Mouse (Mus musculus): Measurements from ENCODE around the gene Dmpk. TPM values are rescaled to one million over a fixed set of nuclear protein-coding genes. Genes with fewer than 3 reads are reported as not detected.
"Not testable (repeated sequence)": the region's sequence is repeated elsewhere in the genome, so short reads cannot be mapped to it uniquely, and the experiment has no call there.

The Dmpk gene
- polyA plus RNA-seq, 1 experiment from 2014 or later, result 12.4 TPM

DNA sequence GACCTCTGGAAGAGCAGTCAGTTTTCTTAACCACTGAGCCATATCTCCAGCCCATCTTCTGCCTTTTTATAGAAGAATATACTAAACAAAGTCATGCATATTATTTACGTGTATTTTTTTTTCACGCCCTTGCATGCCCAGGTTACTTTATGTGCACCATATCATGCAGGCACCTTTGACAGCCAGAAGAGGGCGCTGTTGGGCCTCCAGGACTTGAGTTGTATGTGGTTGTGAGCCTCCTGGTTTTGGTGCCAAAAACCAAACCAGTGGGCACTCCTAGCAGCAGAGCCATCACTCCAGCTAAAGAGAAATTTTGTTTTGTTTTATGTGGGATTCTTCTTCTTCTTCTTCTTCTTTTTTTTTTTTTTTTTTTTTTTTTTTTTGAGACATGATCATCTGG, 14.1 kb upstream of the Dmpk start:
- H3K4me3 ChIP-seq (ENCODE audit: low read depth, low read length), result no peak overlapping the region
- no peaks in the 10 kb centered on the region for H3K4me1 ChIP-seq (replicated peaks; ENCODE audit: control insufficient read depth, insufficient read depth, low read length)
- H3K27me3 ChIP-seq (ENCODE audit: control insufficient read depth, insufficient read depth, low read length), result peaks cover 20% of the 10 kb centered on the region
- no peaks in the 10 kb centered on the region for H3K9me3 ChIP-seq (ENCODE audit: control insufficient read depth, low read length)
- no peak overlapping the region for H3K27ac ChIP-seq (ENCODE audit: low read depth, low read length)
- no peak overlapping the region for H3K9ac ChIP-seq (ENCODE audit: low read length)
- H3K4me2 ChIP-seq (ENCODE audit: low read depth, low read length, severe bottlenecking), result no peak overlapping the region
- H3K36me3 ChIP-seq (ENCODE audit: control insufficient read depth, insufficient read depth, low read length), result no peaks in the 10 kb centered on the region
- WGBS, result 52% methylated on average over 3 of the region's 3 CpGs
- DNase-seq (ENCODE audit: low spot score) (peak; percentile 58), ATAC-seq (replicated peaks; ENCODE audit: low FRiP score) (no peak)

- not testable (repeated sequence) for DNase-seq (ENCODE audit: low spot score); H3K4me2 ChIP-seq (ENCODE audit: low read depth, low read length, severe bottlenecking); H3K36me3 ChIP-seq (ENCODE audit: control insufficient read depth, insufficient read depth, low read length); H3K27me3 ChIP-seq (ENCODE audit: control insufficient read depth, insufficient read depth, low read length); H3K4me1 ChIP-seq (replicated peaks; ENCODE audit: control insufficient read depth, insufficient read depth, low read length); H3K9me3 ChIP-seq (ENCODE audit: control insufficient read depth, low read length); H3K4me3 ChIP-seq (ENCODE audit: low read depth, low read length); ATAC-seq (replicated peaks; ENCODE audit: low FRiP score); H3K9ac ChIP-seq (ENCODE audit: low read length); H3K27ac ChIP-seq (ENCODE audit: low read depth, low read length)
- 62% methylated on average over 3 of the region's 3 CpGs for WGBS
These were observed 12.6 kb upstream of the Dmpk start for GRCm38 (mm10) chr7:19071024-19071423.

- peaks cover 7% of the 10 kb centered on the region; the same call in 1 of the 2 replicates for H3K36me3 ChIP-seq (ENCODE audit: control insufficient read depth, insufficient read depth, low read length)
- no peaks in the 10 kb centered on the region for H3K9me3 ChIP-seq (ENCODE audit: control insufficient read depth, low read length)
- H3K4me3 ChIP-seq (ENCODE audit: low read depth, low read length), result no peak overlapping the region
- WGBS, result 79% methylated on average over 9 of the region's 9 CpGs
- ATAC-seq (replicated peaks; ENCODE audit: low FRiP score), result no peak
- no peak overlapping the region for H3K9ac ChIP-seq (ENCODE audit: low read length)
- no peak overlapping the region for H3K4me2 ChIP-seq (ENCODE audit: low read depth, low read length, severe bottlenecking)
- H3K27me3 ChIP-seq (ENCODE audit: control insufficient read depth, insufficient read depth, low read length), result no peaks in the 10 kb centered on the region
- peak; percentile 74 for DNase-seq (ENCODE audit: low spot score)
- H3K4me1 ChIP-seq (replicated peaks; ENCODE audit: control insufficient read depth, insufficient read depth, low read length), result peaks cover 10% of the 10 kb centered on the region; the same call in 1 of the 2 replicates
- no peak overlapping the region for H3K27ac ChIP-seq (ENCODE audit: low read depth, low read length)
These were observed 10.1 kb upstream of the Dmpk start for GRCm38 (mm10) chr7:19073504-19073903.

DNA sequence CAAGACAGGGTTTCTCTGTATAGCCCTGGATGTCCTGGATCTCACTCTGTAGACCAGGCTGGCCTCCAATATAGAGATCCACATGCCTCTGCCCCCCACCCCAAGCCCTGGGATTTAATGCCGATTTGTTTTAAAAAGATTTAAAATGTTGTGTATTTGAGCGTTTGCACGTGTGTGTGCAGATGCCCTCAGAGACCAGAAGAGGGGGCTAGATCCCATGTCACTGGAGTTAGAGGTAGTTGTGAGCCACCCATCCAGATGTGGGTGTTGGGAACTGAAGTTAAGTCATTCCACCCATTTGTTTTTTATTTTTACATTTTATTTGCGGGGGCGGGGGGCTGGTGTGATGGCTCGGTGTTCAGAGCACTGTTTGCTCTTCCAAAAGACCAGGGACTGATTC, 9.2 kb upstream of the Dmpk start:
- H3K4me2 ChIP-seq (ENCODE audit: low read depth, low read length, severe bottlenecking), result no peak overlapping the region
- H3K27me3 ChIP-seq (ENCODE audit: control insufficient read depth, insufficient read depth, low read length), result no peaks in the 10 kb centered on the region
- 94% methylated on average over 6 of the region's 6 CpGs for WGBS
- peaks cover 10% of the 10 kb centered on the region; the same call in 1 of the 2 replicates for H3K4me1 ChIP-seq (replicated peaks; ENCODE audit: control insufficient read depth, insufficient read depth, low read length)
- DNase-seq (ENCODE audit: low spot score), result peak; percentile 35
- no peaks in the 10 kb centered on the region for H3K9me3 ChIP-seq (ENCODE audit: control insufficient read depth, low read length)
- H3K9ac ChIP-seq (ENCODE audit: low read length), result no peak overlapping the region
- H3K4me3 ChIP-seq (ENCODE audit: low read depth, low read length), result no peak overlapping the region
- no peak overlapping the region for H3K27ac ChIP-seq (ENCODE audit: low read depth, low read length)
- H3K36me3 ChIP-seq (ENCODE audit: control insufficient read depth, insufficient read depth, low read length), result peaks cover 7% of the 10 kb centered on the region; the same call in 1 of the 2 replicates
- ATAC-seq (replicated peaks; ENCODE audit: low FRiP score), result no peak

- peaks cover 11% of the 10 kb centered on the region; the same call in 1 of the 2 replicates for H3K36me3 ChIP-seq (ENCODE audit: control insufficient read depth, insufficient read depth, low read length)
- no peaks in the 10 kb centered on the region for H3K9me3 ChIP-seq (ENCODE audit: control insufficient read depth, low read length)
- DNase-seq (ENCODE audit: low spot score) (peak; percentile 50), ATAC-seq (replicated peaks; ENCODE audit: low FRiP score) (no peak)
- no peaks in the 10 kb centered on the region for H3K27me3 ChIP-seq (ENCODE audit: control insufficient read depth, insufficient read depth, low read length)
- WGBS, result 56% methylated on average over 5 of the region's 5 CpGs
- no peak overlapping the region for H3K9ac ChIP-seq (ENCODE audit: low read length)
- peaks cover 10% of the 10 kb centered on the region; the same call in 1 of the 2 replicates for H3K4me1 ChIP-seq (replicated peaks; ENCODE audit: control insufficient read depth, insufficient read depth, low read length)
- peak overlapping the region; percentile 100 for H3K4me3 ChIP-seq (ENCODE audit: low read depth, low read length)
- H3K27ac ChIP-seq (ENCODE audit: low read depth, low read length), result no peak overlapping the region
- H3K4me2 ChIP-seq (ENCODE audit: low read depth, low read length, severe bottlenecking), result peak overlapping the region; percentile 97
These were observed 8.4 kb upstream of the Dmpk start for GRCm38 (mm10) chr7:19075231-19075630.

- WGBS, result 1% methylated on average over 77 of the region's 91 CpGs
- Histone ChIP-seq H3K9ac (ENCODE audit: low read length) (peak within 1 kb of the TSS; percentile 99), H3K36me3 (ENCODE audit: control insufficient read depth, insufficient read depth, low read length) (peaks cover 17% of the 10 kb centered on the region), H3K4me2 (ENCODE audit: low read depth, low read length, severe bottlenecking) (peak within 1 kb of the TSS; percentile 97), H3K4me1 (replicated peaks; ENCODE audit: control insufficient read depth, insufficient read depth, low read length) (peaks cover 10% of the 10 kb centered on the region; the same call in 1 of the 2 replicates), H3K27ac (ENCODE audit: low read depth, low read length) (peak within 1 kb of the TSS; percentile 57), H3K4me3 (ENCODE audit: low read depth, low read length) (peak within 1 kb of the TSS; percentile 100), H3K9me3 (ENCODE audit: control insufficient read depth, low read length) (no peaks in the 10 kb centered on the region), H3K27me3 (ENCODE audit: control insufficient read depth, insufficient read depth, low read length) (no peaks in the 10 kb centered on the region)
- peak; percentile 99 for ATAC-seq (replicated peaks; ENCODE audit: low FRiP score)
- DNase-seq (ENCODE audit: low spot score), result peak; percentile 99
These were observed 7.7 kb upstream of the Dmpk start, which contains the start of gene Dmwd for GRCm38 (mm10) chr7:19075723-19076585. Dmwd (plus strand) TSS chr7:19076227.

- Histone ChIP-seq H3K36me3 (ENCODE audit: control insufficient read depth, insufficient read depth, low read length) (peaks cover 17% of the 10 kb centered on the region), H3K4me1 (replicated peaks; ENCODE audit: control insufficient read depth, insufficient read depth, low read length) (peaks cover 10% of the 10 kb centered on the region; the same call in 1 of the 2 replicates), H3K4me3 (ENCODE audit: low read depth, low read length) (peak overlapping the region; percentile 100), H3K9me3 (ENCODE audit: control insufficient read depth, low read length) (no peaks in the 10 kb centered on the region), H3K27me3 (ENCODE audit: control insufficient read depth, insufficient read depth, low read length) (no peaks in the 10 kb centered on the region), H3K9ac (ENCODE audit: low read length) (peak overlapping the region; percentile 99), H3K4me2 (ENCODE audit: low read depth, low read length, severe bottlenecking) (peak overlapping the region; percentile 97), H3K27ac (ENCODE audit: low read depth, low read length) (peak overlapping the region; percentile 57)
- ATAC-seq (replicated peaks; ENCODE audit: low FRiP score) (no peak), DNase-seq (ENCODE audit: low spot score) (peak; percentile 59)
- WGBS, result under 1% methylated on average over 22 of the region's 22 CpGs
These were observed 7.1 kb upstream of the Dmpk start for GRCm38 (mm10) chr7:19076586-19076991.

DNA sequence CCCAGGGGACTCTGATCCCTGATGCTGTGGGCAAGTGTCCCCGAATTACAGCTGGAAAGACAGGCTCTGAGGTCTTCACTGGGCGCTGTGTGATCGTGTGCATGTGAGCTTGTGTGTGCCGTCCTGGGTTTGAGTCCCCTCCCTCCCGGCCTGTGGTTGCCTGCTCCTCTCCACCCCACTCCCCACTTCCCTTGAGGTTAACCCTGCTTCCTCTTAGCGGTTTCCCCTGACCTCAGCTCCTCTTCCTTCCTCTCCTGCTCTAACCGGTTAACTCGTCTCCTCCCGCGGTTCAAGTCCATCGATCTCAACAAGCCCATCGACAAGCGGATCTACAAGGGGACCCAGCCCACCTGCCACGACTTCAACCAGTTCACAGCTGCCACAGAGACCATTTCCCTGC, 5.9 kb upstream of the Dmpk start:
- WGBS, result 83% methylated on average over 14 of the region's 14 CpGs
- DNase-seq (ENCODE audit: low spot score), result peak; percentile 49
- Histone ChIP-seq H3K4me3 (ENCODE audit: low read depth, low read length) (peak overlapping the region; percentile 100), H3K9ac (ENCODE audit: low read length) (peak overlapping the region; percentile 99), H3K4me1 (replicated peaks; ENCODE audit: control insufficient read depth, insufficient read depth, low read length) (peaks cover 10% of the 10 kb centered on the region; the same call in 1 of the 2 replicates), H3K27ac (ENCODE audit: low read depth, low read length) (no peak overlapping the region), H3K27me3 (ENCODE audit: control insufficient read depth, insufficient read depth, low read length) (no peaks in the 10 kb centered on the region), H3K4me2 (ENCODE audit: low read depth, low read length, severe bottlenecking) (peak overlapping the region; percentile 97; the same call in 1 of the 2 replicates), H3K9me3 (ENCODE audit: control insufficient read depth, low read length) (no peaks in the 10 kb centered on the region), H3K36me3 (ENCODE audit: control insufficient read depth, insufficient read depth, low read length) (peaks cover 19% of the 10 kb centered on the region)
- no peak for ATAC-seq (replicated peaks; ENCODE audit: low FRiP score)
